Mouse (Mus musculus): ENCODE data around the gene Ift81. TPM values are rescaled to one million over a fixed set of nuclear protein-coding genes. Genes with fewer than 3 reads are reported as not detected.

Gene Ift81
- polyA plus RNA-seq, 1 experiment from 2014 or later: 33.3 TPM

- H3K36me3 ChIP-seq (ENCODE audit: insufficient read depth, low read length): no peaks in the 10 kb centered on the region
- ATAC-seq (ENCODE audit: low FRiP score, low TSS enrichment): no peak
- H3K4me1 ChIP-seq (ENCODE audit: insufficient read depth, low read length): no peaks in the 10 kb centered on the region
- no peak overlapping the region for H3K9ac ChIP-seq (replicated peaks; ENCODE audit: low read length)
- WGBS: 80% methylated on average over 9 of the region's 9 CpGs
- no peak overlapping the region for H3K27ac ChIP-seq (ENCODE audit: low read length)
- H3K27me3 ChIP-seq (ENCODE audit: insufficient read depth, low read length): no peaks in the 10 kb centered on the region
- H3K9me3 ChIP-seq (ENCODE audit: low read length): no peaks in the 10 kb centered on the region
- no peak overlapping the region for H3K4me3 ChIP-seq (ENCODE audit: low read length)
- H3K4me2 ChIP-seq (replicated peaks; ENCODE audit: low read depth, low read length): no peak overlapping the region
These were observed 33.1 kb upstream of the Ift81 start for GRCm38 (mm10) chr5:122647256-122647924.

- H3K4me3 ChIP-seq (ENCODE audit: low read length): no peak overlapping the region
- H3K4me1 ChIP-seq (ENCODE audit: insufficient read depth, low read length): no peaks in the 10 kb centered on the region
- no peak overlapping the region for H3K4me2 ChIP-seq (replicated peaks; ENCODE audit: low read depth, low read length)
- WGBS: 85% methylated on average over 11 of the region's 11 CpGs
- H3K9me3 ChIP-seq (ENCODE audit: low read length): no peaks in the 10 kb centered on the region
- H3K27ac ChIP-seq (ENCODE audit: low read length): no peak overlapping the region
- H3K9ac ChIP-seq (replicated peaks; ENCODE audit: low read length): no peak overlapping the region
- no peaks in the 10 kb centered on the region for H3K36me3 ChIP-seq (ENCODE audit: insufficient read depth, low read length)
- H3K27me3 ChIP-seq (ENCODE audit: insufficient read depth, low read length): no peaks in the 10 kb centered on the region
- no peak for ATAC-seq (ENCODE audit: low FRiP score, low TSS enrichment)
These were observed 31.7 kb upstream of the Ift81 start for GRCm38 (mm10) chr5:122646050-122646449.

- no peaks in the 10 kb centered on the region for H3K4me1 ChIP-seq (ENCODE audit: insufficient read depth, low read length)
- 81% methylated on average over 6 of the region's 6 CpGs for WGBS
- H3K9ac ChIP-seq (replicated peaks; ENCODE audit: low read length): no peak overlapping the region
- H3K4me2 ChIP-seq (replicated peaks; ENCODE audit: low read depth, low read length): no peak overlapping the region
- no peak overlapping the region for H3K4me3 ChIP-seq (ENCODE audit: low read length)
- no peaks in the 10 kb centered on the region for H3K27me3 ChIP-seq (ENCODE audit: insufficient read depth, low read length)
- ATAC-seq (ENCODE audit: low FRiP score, low TSS enrichment): no peak
- H3K9me3 ChIP-seq (ENCODE audit: low read length): no peaks in the 10 kb centered on the region
- no peak overlapping the region for H3K27ac ChIP-seq (ENCODE audit: low read length)
- H3K36me3 ChIP-seq (ENCODE audit: insufficient read depth, low read length): no peaks in the 10 kb centered on the region
These were observed 31.0 kb upstream of the Ift81 start for GRCm38 (mm10) chr5:122645290-122645689.

- Histone ChIP-seq H3K4me1 (ENCODE audit: insufficient read depth, low read length) (no peaks in the 10 kb centered on the region), H3K27me3 (ENCODE audit: insufficient read depth, low read length) (no peaks in the 10 kb centered on the region), H3K4me2 (replicated peaks; ENCODE audit: low read depth, low read length) (no peak overlapping the region), H3K27ac (ENCODE audit: low read length) (no peak overlapping the region), H3K4me3 (ENCODE audit: low read length) (no peak overlapping the region), H3K9me3 (ENCODE audit: low read length) (no peaks in the 10 kb centered on the region), H3K9ac (replicated peaks; ENCODE audit: low read length) (no peak overlapping the region), H3K36me3 (ENCODE audit: insufficient read depth, low read length) (no peaks in the 10 kb centered on the region)
- ATAC-seq (ENCODE audit: low FRiP score, low TSS enrichment): no peak
- 57% methylated on average over 15 of the region's 15 CpGs for WGBS
These were observed 29.8 kb upstream of the Ift81 start for GRCm38 (mm10) chr5:122644111-122644607.

GRCm38 (mm10) chr5:122643701-122644100 lies 29.4 kb upstream of the Ift81 start, which contains the start of gene P2rx7:
Gene P2rx7 (plus strand): TSS chr5:122643911.
- Histone ChIP-seq H3K36me3 (ENCODE audit: insufficient read depth, low read length) (no peaks in the 10 kb centered on the region), H3K4me2 (replicated peaks; ENCODE audit: low read depth, low read length) (no peak within 1 kb of the TSS), H3K4me1 (ENCODE audit: insufficient read depth, low read length) (no peaks in the 10 kb centered on the region), H3K9ac (replicated peaks; ENCODE audit: low read length) (no peak within 1 kb of the TSS), H3K4me3 (ENCODE audit: low read length) (no peak within 1 kb of the TSS), H3K27me3 (ENCODE audit: insufficient read depth, low read length) (no peaks in the 10 kb centered on the region), H3K9me3 (ENCODE audit: low read length) (no peaks in the 10 kb centered on the region), H3K27ac (ENCODE audit: low read length) (no peak within 1 kb of the TSS)
- 66% methylated on average over 12 of the region's 12 CpGs for WGBS
- no peak for ATAC-seq (ENCODE audit: low FRiP score, low TSS enrichment)

GRCm38 (mm10) chr5:122639986-122640385 lies 25.7 kb upstream of the Ift81 start:
- Histone ChIP-seq H3K4me2 (replicated peaks; ENCODE audit: low read depth, low read length) (no peak overlapping the region), H3K4me3 (ENCODE audit: low read length) (no peak overlapping the region), H3K9me3 (ENCODE audit: low read length) (no peaks in the 10 kb centered on the region), H3K27me3 (ENCODE audit: insufficient read depth, low read length) (no peaks in the 10 kb centered on the region), H3K27ac (ENCODE audit: low read length) (no peak overlapping the region), H3K4me1 (ENCODE audit: insufficient read depth, low read length) (peaks cover 4% of the 10 kb centered on the region; the same call in 1 of the 2 replicates), H3K36me3 (ENCODE audit: insufficient read depth, low read length) (no peaks in the 10 kb centered on the region), H3K9ac (replicated peaks; ENCODE audit: low read length) (no peak overlapping the region)
- no peak for ATAC-seq (ENCODE audit: low FRiP score, low TSS enrichment)
- WGBS: 89% methylated on average over 5 of the region's 5 CpGs

- Histone ChIP-seq H3K4me3 (ENCODE audit: low read length) (no peak overlapping the region), H3K4me2 (replicated peaks; ENCODE audit: low read depth, low read length) (no peak overlapping the region), H3K36me3 (ENCODE audit: insufficient read depth, low read length) (no peaks in the 10 kb centered on the region), H3K9me3 (ENCODE audit: low read length) (no peaks in the 10 kb centered on the region), H3K27ac (ENCODE audit: low read length) (no peak overlapping the region), H3K27me3 (ENCODE audit: insufficient read depth, low read length) (no peaks in the 10 kb centered on the region), H3K9ac (replicated peaks; ENCODE audit: low read length) (no peak overlapping the region), H3K4me1 (ENCODE audit: insufficient read depth, low read length) (peaks cover 4% of the 10 kb centered on the region; the same call in 1 of the 2 replicates)
- WGBS: 90% methylated on average over 4 of the region's 4 CpGs
- ATAC-seq (ENCODE audit: low FRiP score, low TSS enrichment): no peak
These were observed 25.2 kb upstream of the Ift81 start for GRCm38 (mm10) chr5:122639517-122639916.

- no peak for ATAC-seq (ENCODE audit: low FRiP score, low TSS enrichment)
- WGBS: 79% methylated on average over 2 of the region's 2 CpGs
- H3K9ac ChIP-seq (replicated peaks; ENCODE audit: low read length): no peak overlapping the region
- H3K27me3 ChIP-seq (ENCODE audit: insufficient read depth, low read length): no peaks in the 10 kb centered on the region
- H3K27ac ChIP-seq (ENCODE audit: low read length): no peak overlapping the region
- peaks cover 4% of the 10 kb centered on the region; the same call in 1 of the 2 replicates for H3K4me1 ChIP-seq (ENCODE audit: insufficient read depth, low read length)
- H3K4me3 ChIP-seq (ENCODE audit: low read length): no peak overlapping the region
- H3K4me2 ChIP-seq (replicated peaks; ENCODE audit: low read depth, low read length): no peak overlapping the region
- H3K9me3 ChIP-seq (ENCODE audit: low read length): no peaks in the 10 kb centered on the region
- no peaks in the 10 kb centered on the region for H3K36me3 ChIP-seq (ENCODE audit: insufficient read depth, low read length)
These were observed 24.0 kb upstream of the Ift81 start for GRCm38 (mm10) chr5:122638296-122638695.

GRCm38 (mm10) chr5:122636958-122637357 lies 22.6 kb upstream of the Ift81 start:
- Histone ChIP-seq H3K27ac (ENCODE audit: low read length) (no peak overlapping the region), H3K4me2 (replicated peaks; ENCODE audit: low read depth, low read length) (peak overlapping the region; percentile 37), H3K4me3 (ENCODE audit: low read length) (0 out of 2 replicates have a peak overlapping the region, but pooled peaks have one; percentile 7), H3K36me3 (ENCODE audit: insufficient read depth, low read length) (no peaks in the 10 kb centered on the region), H3K9ac (replicated peaks; ENCODE audit: low read length) (no peak overlapping the region), H3K27me3 (ENCODE audit: insufficient read depth, low read length) (no peaks in the 10 kb centered on the region), H3K9me3 (ENCODE audit: low read length) (no peaks in the 10 kb centered on the region), H3K4me1 (ENCODE audit: insufficient read depth, low read length) (peaks cover 4% of the 10 kb centered on the region; the same call in 1 of the 2 replicates)
- no peak for ATAC-seq (ENCODE audit: low FRiP score, low TSS enrichment)
- 44% methylated on average over 16 of the region's 16 CpGs for WGBS

- Histone ChIP-seq H3K36me3 (ENCODE audit: insufficient read depth, low read length) (no peaks in the 10 kb centered on the region), H3K4me3 (ENCODE audit: low read length) (no peak overlapping the region), H3K27ac (ENCODE audit: low read length) (no peak overlapping the region), H3K9ac (replicated peaks; ENCODE audit: low read length) (no peak overlapping the region), H3K9me3 (ENCODE audit: low read length) (no peaks in the 10 kb centered on the region), H3K4me1 (ENCODE audit: insufficient read depth, low read length) (peaks cover 4% of the 10 kb centered on the region; the same call in 1 of the 2 replicates), H3K4me2 (replicated peaks; ENCODE audit: low read depth, low read length) (no peak overlapping the region), H3K27me3 (ENCODE audit: insufficient read depth, low read length) (no peaks in the 10 kb centered on the region)
- 0 out of 2 replicates have a peak, but pooled peaks have one; percentile 61 for ATAC-seq (ENCODE audit: low FRiP score, low TSS enrichment)
- 53% methylated on average over 9 of the region's 9 CpGs for WGBS
These were observed 22.0 kb upstream of the Ift81 start for GRCm38 (mm10) chr5:122636308-122636707.

Measured in kidney, embryonic 16.5 days (tissue).